Mouse (Mus musculus) thymus, adult 2 months (tissue): ENCODE measurements around the gene Ino80. TPM values are rescaled to one million over a fixed set of nuclear protein-coding genes. Genes with fewer than 3 reads are reported as not detected.

Experiments used
- DNase-seq: peaks from one replicate; pipeline ENCODE4 v3.0.0; 2021
- H3K27ac ChIP-seq: fragments of 200-500 bp; 2 replicates; pipeline ENCODE4 v1.5.1; 2012; ENCODE audit warnings: low read length, control low read depth; ENCODE audit not compliant: control insufficient read depth, insufficient read depth
- H3K27me3 ChIP-seq: fragments of 200-500 bp; 2 replicates; pipeline ENCODE4 v1.6.1; 2012; ENCODE audit warnings: mild to moderate bottlenecking, low read length, moderate library complexity, mixed read lengths; ENCODE audit not compliant: control insufficient read depth, insufficient read depth
- H3K36me3 ChIP-seq: fragments of 200-500 bp; 2 replicates; pipeline ENCODE4 v1.6.1; 2012; ENCODE audit warnings: mild to moderate bottlenecking, low read length, moderate library complexity; ENCODE audit not compliant: control insufficient read depth, insufficient read depth
- H3K4me1 ChIP-seq: fragments of 200-500 bp; replicated peaks from 2 replicates; pipeline ENCODE4 v1.6.1; 2012; ENCODE audit warnings: low read length; ENCODE audit not compliant: control insufficient read depth, insufficient read depth
- H3K4me3 ChIP-seq: fragments of 200-500 bp; 2 replicates; pipeline ENCODE4 v1.5.1; 2012; ENCODE audit warnings: mild to moderate bottlenecking, low read length, control low read depth, moderate library complexity; ENCODE audit not compliant: control insufficient read depth, insufficient read depth
- CTCF ChIP-seq: fragments of 200-500 bp; IDR thresholded peaks from 2 replicates; pipeline ENCODE4 v1.5.1; 2012; ENCODE audit warnings: mild to moderate bottlenecking, control low read depth, low read length, moderate library complexity, borderline replicate concordance; ENCODE audit not compliant: control insufficient read depth, poor library complexity, insufficient read depth; ENCODE audit errors: extremely low read depth
- POLR2A ChIP-seq: fragments of 200-500 bp; IDR thresholded peaks from 2 replicates; pipeline ENCODE4 v1.6.1; 2012; ENCODE audit warnings: mild to moderate bottlenecking, low read length, control low read depth, moderate library complexity; ENCODE audit not compliant: control insufficient read depth, poor library complexity, insufficient read depth; ENCODE audit errors: extremely low read depth
- WGBS: fragments of 180-500 bp; shearing (Covaris S2); methylation state at CpG from one replicate; pipeline ENCODE4 v1.1.7; 2018; 5-methylcytosine and 5-hydroxymethylcytosine counted together
- polyA plus RNA-seq: library from polyadenylated mRNA; depleted of rRNA; stranded (reverse); fragments of >200 nt; gene quantifications from 2 replicates; pipeline ENCODE4 v1.2.3, GENCODE M21; 2012

Ino80 gene
- polyA plus RNA-seq, 1 experiment, result 16.1 TPM

GRCm38 (mm10) chr2:119491953-119492352 lies 14.5 kb upstream of the Ino80 start:
- H3K27me3 ChIP-seq, result no peaks in the 10 kb centered on the region
- DNase-seq, result no peak
- 72% methylated on average over 5 of the region's 5 CpGs for WGBS
- TF ChIP-seq POLR2A (no peak), CTCF (no peak)
- no peaks in the 10 kb centered on the region for H3K36me3 ChIP-seq
- no peak overlapping the region for H3K4me3 ChIP-seq
- no peaks in the 10 kb centered on the region for H3K4me1 ChIP-seq
- H3K27ac ChIP-seq, result no peak overlapping the region

GRCm38 (mm10) chr2:119486488-119486887 lies 9.0 kb upstream of the Ino80 start:
- Histone ChIP-seq H3K4me3 (no peak overlapping the region), H3K36me3 (no peaks in the 10 kb centered on the region), H3K4me1 (no peaks in the 10 kb centered on the region), H3K27me3 (no peaks in the 10 kb centered on the region), H3K27ac (no peak overlapping the region)
- no peak for DNase-seq
- 85% methylated on average over 4 of the region's 4 CpGs for WGBS
- TF ChIP-seq POLR2A (no peak), CTCF (no peak)

GRCm38 (mm10) chr2:119482307-119482706 lies 4.8 kb upstream of the Ino80 start:
- H3K27me3 ChIP-seq, result no peaks in the 10 kb centered on the region
- no peak for TF ChIP-seq CTCF
- no peak for TF ChIP-seq POLR2A
- no peak overlapping the region for H3K27ac ChIP-seq
- DNase-seq, result no peak
- no peaks in the 10 kb centered on the region for H3K4me1 ChIP-seq
- 100% methylated on average over 1 of the region's 1 CpGs for WGBS
- no peak overlapping the region for H3K4me3 ChIP-seq
- no peaks in the 10 kb centered on the region for H3K36me3 ChIP-seq

- no peak for TF ChIP-seq POLR2A
- TF ChIP-seq CTCF, result no peak
- no peaks in the 10 kb centered on the region for H3K36me3 ChIP-seq
- WGBS, result 8% methylated on average over 9 of the region's 9 CpGs
- no peaks in the 10 kb centered on the region for H3K4me1 ChIP-seq
- DNase-seq, result no peak
- peak overlapping the region; percentile 91 for H3K27ac ChIP-seq
- H3K27me3 ChIP-seq, result no peaks in the 10 kb centered on the region
- H3K4me3 ChIP-seq, result peak overlapping the region; percentile 73
Measured at GRCm38 (mm10) chr2:119478397-119478749, 886 bp upstream of the Ino80 start.

GRCm38 (mm10) chr2:119476621-119477391 lies 681 bp downstream of the Ino80 start:
- Histone ChIP-seq H3K36me3 (no peaks in the 10 kb centered on the region), H3K27ac (peak overlapping the region; percentile 45), H3K4me3 (peak overlapping the region; percentile 69), H3K27me3 (no peaks in the 10 kb centered on the region), H3K4me1 (no peaks in the 10 kb centered on the region)
- WGBS, result under 1% methylated on average over 44 of the region's 44 CpGs
- peak; percentile 76 for DNase-seq
- TF ChIP-seq CTCF (0 out of 2 replicates have a peak, but pooled peaks have one; percentile 24), POLR2A (0 out of 2 replicates have a peak, but pooled peaks have one; percentile 24)

- DNase-seq, result no peak
- WGBS, result 9% methylated on average over 7 of the region's 7 CpGs
- TF ChIP-seq POLR2A, result no peak
- TF ChIP-seq CTCF, result no peak
- H3K27me3 ChIP-seq, result no peaks in the 10 kb centered on the region
- H3K27ac ChIP-seq, result no peak overlapping the region
- no peaks in the 10 kb centered on the region for H3K4me1 ChIP-seq
- H3K36me3 ChIP-seq, result no peaks in the 10 kb centered on the region
- no peak overlapping the region for H3K4me3 ChIP-seq
Measured at GRCm38 (mm10) chr2:119476166-119476565, 1.3 kb downstream of the Ino80 start.
